In genomic region chr11:115188539-115189231, GRCm38 (mm10) we compare ENCODE assay signal across 12 mouse cellular contexts. TPM values are rescaled to one million over a fixed set of nuclear protein-coding genes. Genes with fewer than 3 reads are reported as not detected.
DNase-seq lines count a peak whose midpoint lies in the region; ATAC-seq and TF ChIP-seq lines count a peak whose summit lies in the region.
"Had no signal": no experiment of that assay in that cellular context is flagged by ENCODE, and none has a peak within 500 bp of the region (broad histone marks: within the 10 kb centered on the region; RNA-seq: fewer than 3 reads in every experiment).

No protein-coding gene starts in this region.

- H3K27me3 ChIP-seq in forebrain, embryonic 13.5 days, result no peaks in the 10 kb centered on the region
- no peaks in the 10 kb centered on the region for H3K27me3 ChIP-seq in forebrain, embryonic 11.5 days (ENCODE audit: control insufficient read depth, insufficient read depth, low read length)
- no peaks in the 10 kb centered on the region for H3K27me3 ChIP-seq in liver, postnatal 0 days (ENCODE audit: insufficient read depth, low read length)
- H3K27me3 ChIP-seq: forebrain, embryonic 15.5 days; heart, embryonic 15.5 days had no signal

- no peaks in the 10 kb centered on the region for H3K9me3 ChIP-seq in forebrain, embryonic 13.5 days (replicated peaks)
- no peaks in the 10 kb centered on the region for H3K9me3 ChIP-seq in forebrain, embryonic 11.5 days (ENCODE audit: control insufficient read depth, low read length)
- no peaks in the 10 kb centered on the region for H3K9me3 ChIP-seq in liver, postnatal 0 days (ENCODE audit: low read length)
- H3K9me3 ChIP-seq: forebrain, embryonic 15.5 days; heart, embryonic 15.5 days had no signal

- H3K36me3 ChIP-seq in forebrain, embryonic 13.5 days (ENCODE audit: poor library complexity, severe bottlenecking), result 0 out of 2 replicates have a peak, but pooled peaks cover 8% of the 10 kb centered on the region
- no peaks in the 10 kb centered on the region for H3K36me3 ChIP-seq in forebrain, embryonic 11.5 days (ENCODE audit: control insufficient read depth, insufficient read depth, low read length)
- peaks cover 4% of the 10 kb centered on the region; the same call in 1 of the 2 replicates for H3K36me3 ChIP-seq in liver, postnatal 0 days (replicated peaks; ENCODE audit: insufficient read depth, low read length)
- H3K36me3 ChIP-seq: forebrain, embryonic 15.5 days; heart, embryonic 15.5 days had no signal

- no peak for DNase-seq in forebrain, embryonic 11.5 days (ENCODE audit: low spot score)
- DNase-seq in ovary, adult 18-20 months (ENCODE audit: low spot score), result peak; percentile 1
- DNase-seq in ovary, postnatal 14 days (ENCODE audit: low spot score), result no peak
- peak; percentile 32 for DNase-seq in liver, postnatal 0 days
- DNase-seq in left cerebral cortex, postnatal 14 days (ENCODE audit: low spot score in 2 of 2), result no peak
- DNase-seq in right cerebral cortex, postnatal 10 days (ENCODE audit: low spot score in 2 of 2), result no peak
- no peak for DNase-seq in urinary bladder, postnatal 36 days (ENCODE audit: low spot score in 2 of 2)
- DNase-seq: cerebellum, postnatal 36 days had no signal

- H3K4me2 ChIP-seq in forebrain, embryonic 13.5 days, result peak overlapping the region; percentile 85
- no peak overlapping the region for H3K4me2 ChIP-seq in forebrain, embryonic 11.5 days (ENCODE audit: low read depth, low read length, severe bottlenecking)
- peak overlapping the region; percentile 97 for H3K4me2 ChIP-seq in liver, postnatal 0 days (ENCODE audit: low read depth, low read length)

- intact Hi-C loops in left cerebral cortex, postnatal 14 days (cut with DNase I), result no loop called here

- peaks cover 15% of the 10 kb centered on the region for H3K4me1 ChIP-seq in forebrain, embryonic 13.5 days
- H3K4me1 ChIP-seq in forebrain, embryonic 11.5 days (replicated peaks; ENCODE audit: control insufficient read depth, insufficient read depth, low read length), result peaks cover 4% of the 10 kb centered on the region; the same call in 1 of the 2 replicates
- H3K4me1 ChIP-seq in liver, postnatal 0 days (ENCODE audit: insufficient read depth), result peaks cover 25% of the 10 kb centered on the region

- 89% methylated on average over 13 of the region's 13 CpGs for WGBS in forebrain, embryonic 13.5 days
- 87% methylated on average over 13 of the region's 13 CpGs for WGBS in forebrain, embryonic 11.5 days
- 43% methylated on average over 13 of the region's 13 CpGs for WGBS in liver, postnatal 0 days (ENCODE audit: insufficient replicate concordance)

- no peak overlapping the region for H3K4me3 ChIP-seq in forebrain, embryonic 13.5 days
- no peak overlapping the region for H3K4me3 ChIP-seq in forebrain, embryonic 11.5 days (ENCODE audit: low read depth, low read length)
- 0 out of 2 replicates have a peak overlapping the region, but pooled peaks have one; percentile 6 for H3K4me3 ChIP-seq in liver, postnatal 0 days (ENCODE audit: low read depth, low read length)

- ATAC-seq in forebrain, embryonic 13.5 days, result no peak
- ATAC-seq in forebrain, embryonic 11.5 days (replicated peaks; ENCODE audit: low FRiP score), result no peak
- ATAC-seq in liver, postnatal 0 days, result no peak
- ATAC-seq: forebrain, embryonic 15.5 days had no signal

- no peak overlapping the region for H3K27ac ChIP-seq in forebrain, embryonic 13.5 days
- no peak overlapping the region for H3K27ac ChIP-seq in forebrain, embryonic 11.5 days (ENCODE audit: low read depth, low read length)
- H3K27ac ChIP-seq in liver, postnatal 0 days (ENCODE audit: low read depth), result peak overlapping the region; percentile 88
- H3K27ac ChIP-seq: heart, embryonic 15.5 days; kidney, postnatal 0 days had no signal

- TF ChIP-seq CTCF in liver, postnatal 0 days (IDR thresholded peaks at IDR 0.05; ENCODE audit: low read depth), result no peak

- TF ChIP-seq EP300 in liver, postnatal 0 days (IDR thresholded peaks at IDR 0.05; ENCODE audit: low read depth), result 0 out of 2 replicates have a peak, but pooled peaks have one; percentile 11

- H3K9ac ChIP-seq in forebrain, embryonic 13.5 days, result no peak overlapping the region
- no peak overlapping the region for H3K9ac ChIP-seq in forebrain, embryonic 11.5 days (ENCODE audit: low read length)
- H3K9ac ChIP-seq in liver, postnatal 0 days (replicated peaks), result 0 out of 2 replicates have a peak overlapping the region, but pooled peaks have one; percentile 11

RNA-seq across cellular contexts. Expression of gene Nat9, which starts 1.0 kb away (rescaled TPM):
- polyA plus RNA-seq in forebrain, embryonic 13.5 days (2015; fragmentation: Nextera tagmentation; extraction: Ambion mirVana), result 18.2 and 20.3 TPM in 2 replicates
- polyA plus RNA-seq in forebrain, embryonic 11.5 days (2014; fragmentation: Nextera tagmentation; extraction: Ambion mirVana), result 13.8 and 16.0 TPM in 2 replicates
- 16.5 and 16.7 TPM in 2 replicates for polyA plus RNA-seq in liver, postnatal 0 days (2015; fragmentation: Nextera tagmentation; extraction: Ambion mirVana)
- 10 to 100 TPM; 16.1 to 16.3 TPM for total RNA-seq in left cerebral cortex, postnatal 14 days (2021)

RNA-seq across cellular contexts. Expression of gene Tmem104, which starts 1.4 kb away (rescaled TPM):
- 7.8 and 9.2 TPM in 2 replicates for polyA plus RNA-seq in forebrain, embryonic 13.5 days (2015; fragmentation: Nextera tagmentation; extraction: Ambion mirVana)
- 8.8 and 9.2 TPM in 2 replicates for polyA plus RNA-seq in forebrain, embryonic 11.5 days (2014; fragmentation: Nextera tagmentation; extraction: Ambion mirVana)
- polyA plus RNA-seq in liver, postnatal 0 days (2015; fragmentation: Nextera tagmentation; extraction: Ambion mirVana), result 5.7 and 7.1 TPM in 2 replicates
- 10 to 100 TPM; 15.1 to 18.7 TPM for total RNA-seq in left cerebral cortex, postnatal 14 days (2021)

RNA-seq across cellular contexts. Expression of gene Slc9a3r1, which starts 25.5 kb away (rescaled TPM):
- 28.8 TPM in 2 replicates for polyA plus RNA-seq in forebrain, embryonic 13.5 days (2015; fragmentation: Nextera tagmentation; extraction: Ambion mirVana)
- 34.3 and 35.2 TPM in 2 replicates for polyA plus RNA-seq in forebrain, embryonic 11.5 days (2014; fragmentation: Nextera tagmentation; extraction: Ambion mirVana)
- 101 and 115 TPM in 2 replicates for polyA plus RNA-seq in liver, postnatal 0 days (2015; fragmentation: Nextera tagmentation; extraction: Ambion mirVana)
- total RNA-seq in left cerebral cortex, postnatal 14 days (2021), result 10 to 100 TPM; 76.2 to 83.0 TPM

RNA-seq across cellular contexts. Expression of gene Cd300lf, which starts 54.9 kb away (rescaled TPM):
- polyA plus RNA-seq in forebrain, embryonic 13.5 days (2015; fragmentation: Nextera tagmentation; extraction: Ambion mirVana), result 0.11 TPM in 1 of 2 replicates, not detected in the other
- polyA plus RNA-seq in forebrain, embryonic 11.5 days (2014; fragmentation: Nextera tagmentation; extraction: Ambion mirVana), result not detected in 2 replicates
- polyA plus RNA-seq in liver, postnatal 0 days (2015; fragmentation: Nextera tagmentation; extraction: Ambion mirVana), result 8.5 and 9.3 TPM in 2 replicates
- total RNA-seq in left cerebral cortex, postnatal 14 days (2021), result under 1 TPM; 0.59 to 0.62 TPM
- polyA plus RNA-seq: forebrain, embryonic 15.5 days had no signal

Comparison
In these comparisons a context has a peak if more than half of its experiments do, and no peak if none do; other contexts are left out.
1. DNase-seq: peak in ovary, adult 18-20 months (single experiment) and liver, postnatal 0 days (single experiment); none in forebrain, embryonic 11.5 days (single experiment), ovary, postnatal 14 days (single experiment), left cerebral cortex, postnatal 14 days (0 of 2), right cerebral cortex, postnatal 10 days (0 of 2) and urinary bladder, postnatal 36 days (0 of 2).